Comparison of ENCODE assay signal across 8 mouse cellular contexts in the genomic region with DNA sequence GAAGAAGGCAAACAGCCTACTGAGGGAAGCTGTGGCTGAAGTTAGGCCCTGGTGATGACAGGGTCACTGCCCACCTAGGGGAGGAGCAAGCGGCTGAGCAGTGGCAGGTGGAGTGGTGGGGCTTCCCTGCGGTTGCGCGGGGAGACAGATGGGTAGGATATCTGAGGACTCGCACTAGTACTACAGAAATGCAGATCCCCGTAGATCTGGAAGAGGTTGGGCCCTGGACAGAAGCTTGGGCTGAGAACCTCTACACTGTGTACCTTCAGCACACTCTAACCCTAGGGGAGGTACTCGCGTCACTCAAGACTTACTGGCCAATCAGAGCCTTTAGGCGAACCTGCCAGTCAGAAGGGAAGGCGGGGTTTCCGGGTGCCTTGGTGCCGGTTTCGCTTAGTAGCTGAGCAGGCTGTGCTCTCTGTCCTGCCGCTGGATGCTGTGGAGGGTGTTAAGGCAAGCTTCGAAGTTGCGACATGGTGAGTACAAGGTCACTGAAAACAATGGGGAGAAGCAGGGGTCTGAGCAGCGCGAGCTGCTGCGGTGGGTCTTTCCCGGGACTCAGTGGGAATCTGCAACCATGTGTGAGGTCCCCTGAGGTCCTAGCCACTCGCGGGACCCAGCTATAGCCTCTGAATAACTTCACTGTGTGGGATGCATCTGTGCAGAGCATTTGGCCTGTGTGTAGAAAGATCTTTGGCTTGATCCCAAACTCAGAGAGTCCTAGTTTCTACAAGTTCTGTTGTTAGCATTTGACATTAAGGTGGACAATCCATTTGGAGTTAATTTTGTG. TPM values are rescaled to one million over a fixed set of nuclear protein-coding genes. Genes with fewer than 3 reads are reported as not detected.
A peak's percentile ranks its signal among the peaks of the same experiment; 100 is the strongest.
DNase-seq lines count a peak whose midpoint lies in the region; ATAC-seq and TF ChIP-seq lines count a peak whose summit lies in the region.

No protein-coding gene starts in this region.

- H3K27ac ChIP-seq in bone marrow macrophage, adult 2 months (ENCODE audit: insufficient read depth, low read depth, low read length), result no peak overlapping the region
- no peak overlapping the region for H3K27ac ChIP-seq in embryonic fibroblast, embryonic 13.5 days (ENCODE audit: insufficient read depth, low read length)
- H3K27ac ChIP-seq in kidney, embryonic 14.5 days (ENCODE audit: low read depth, low read length), result peak overlapping the region; percentile 38; the same call in 1 of the 2 replicates
- H3K27ac ChIP-seq in limb, embryonic 15.5 days, result peak overlapping the region; percentile 34; the same call in 1 of the 2 replicates

- 0 out of 2 replicates have a peak, but pooled peaks cover 2% of the 10 kb centered on the region for H3K4me1 ChIP-seq in bone marrow macrophage, adult 2 months (ENCODE audit: control insufficient read depth, insufficient read depth, low read length)
- no peaks in the 10 kb centered on the region for H3K4me1 ChIP-seq in embryonic fibroblast, embryonic 13.5 days (ENCODE audit: control insufficient read depth, insufficient read depth, low read length)
- H3K4me1 ChIP-seq in kidney, embryonic 14.5 days (ENCODE audit: control insufficient read depth, insufficient read depth, low read length), result no peaks in the 10 kb centered on the region
- H3K4me1 ChIP-seq in limb, embryonic 15.5 days, result 0 out of 2 replicates have a peak, but pooled peaks cover 6% of the 10 kb centered on the region

- peak; percentile 100 for ATAC-seq in kidney, embryonic 14.5 days (ENCODE audit: low FRiP score, low TSS enrichment)
- peak; percentile 91 for ATAC-seq in limb, embryonic 15.5 days (ENCODE audit: insufficient number of reproducible peaks, low FRiP score, low TSS enrichment, low read depth)

- 1% methylated on average over 22 of the region's 22 CpGs for WGBS in kidney, embryonic 14.5 days
- under 1% methylated on average over 22 of the region's 22 CpGs for WGBS in limb, embryonic 15.5 days

- peak overlapping the region; percentile 60 for H3K9ac ChIP-seq in kidney, embryonic 14.5 days (ENCODE audit: low read depth, low read length)
- peak overlapping the region; percentile 56 for H3K9ac ChIP-seq in limb, embryonic 15.5 days

- peak; percentile 96 for DNase-seq in A20 (ENCODE audit: low read depth, low spot score)
- peak; percentile 91 to 92 for DNase-seq in heart, adult 9 months (ENCODE audit: low spot score in 2 of 2)
- DNase-seq in monocyte, adult 2 months (ENCODE audit: low read depth in 1 of 2, low spot score in 2 of 2), result peak; percentile 37 to 68
- DNase-seq in spleen, postnatal 36 days (ENCODE audit: low spot score in 2 of 2), result peak; percentile 87

- peak overlapping the region; percentile 79 for H3K4me3 ChIP-seq in bone marrow macrophage, adult 2 months (ENCODE audit: insufficient read depth, low read length)
- peak overlapping the region; percentile 68 for H3K4me3 ChIP-seq in embryonic fibroblast, embryonic 13.5 days (ENCODE audit: insufficient read depth, low read length)
- H3K4me3 ChIP-seq in kidney, embryonic 14.5 days (ENCODE audit: low read length), result peak overlapping the region; percentile 62
- H3K4me3 ChIP-seq in limb, embryonic 15.5 days, result peak overlapping the region; percentile 63

- TF ChIP-seq POLR2A in bone marrow macrophage, adult 2 months (IDR thresholded peaks at IDR 0.05; ENCODE audit: borderline replicate concordance, low read depth, low read length), result no peak
- peak; percentile 80 for TF ChIP-seq POLR2A in embryonic fibroblast, embryonic 13.5 days (IDR thresholded peaks at IDR 0.05; ENCODE audit: low read depth, low read length)

- no peaks in the 10 kb centered on the region for H3K27me3 ChIP-seq in kidney, embryonic 14.5 days (ENCODE audit: control insufficient read depth, insufficient read depth, low read length)
- H3K27me3 ChIP-seq in limb, embryonic 15.5 days, result no peaks in the 10 kb centered on the region

- peak overlapping the region; percentile 43 for H3K4me2 ChIP-seq in kidney, embryonic 14.5 days (replicated peaks; ENCODE audit: low read depth, low read length)
- H3K4me2 ChIP-seq in limb, embryonic 15.5 days, result peak overlapping the region; percentile 62

- H3K36me3 ChIP-seq in kidney, embryonic 14.5 days (ENCODE audit: control insufficient read depth, insufficient read depth, low read length), result no peaks in the 10 kb centered on the region
- no peaks in the 10 kb centered on the region for H3K36me3 ChIP-seq in limb, embryonic 15.5 days

- no peaks in the 10 kb centered on the region for H3K9me3 ChIP-seq in kidney, embryonic 14.5 days (ENCODE audit: control insufficient read depth, low read length)
- H3K9me3 ChIP-seq in limb, embryonic 15.5 days, result no peaks in the 10 kb centered on the region

- no peak for TF ChIP-seq CTCF in bone marrow macrophage, adult 2 months (IDR thresholded peaks at IDR 0.05; ENCODE audit: low read depth, low read length)
- no peak for TF ChIP-seq CTCF in embryonic fibroblast, embryonic 13.5 days (IDR thresholded peaks at IDR 0.05; ENCODE audit: borderline replicate concordance, insufficient read depth, low read length)

RNA-seq across cellular contexts. Expression of a gene that starts 56.7 kb away (rescaled TPM):
- 10.5 and 13.2 TPM in 2 replicates for polyA plus RNA-seq in bone marrow macrophage, adult 2 months (2012; ENCODE audit: insufficient read depth, insufficient read length, missing spikeins)
- polyA plus RNA-seq in embryonic fibroblast, embryonic 13.5 days (2011; ENCODE audit: insufficient read length, low read depth, missing spikeins), result 1.2 and 6.8 TPM in 2 replicates
- 0.88 and 0.94 TPM in 2 replicates for polyA plus RNA-seq in kidney, embryonic 14.5 days (2014; fragmentation: Nextera tagmentation; extraction: Ambion mirVana)
- polyA plus RNA-seq in limb, embryonic 15.5 days (2015; fragmentation: Nextera tagmentation; extraction: Ambion mirVana), result 0.57 and 0.84 TPM in 2 replicates

Comparison
In these comparisons a context has a peak if more than half of its experiments do, and no peak if none do; other contexts are left out.
1. H3K27ac ChIP-seq: peak in kidney, embryonic 14.5 days (single experiment) and limb, embryonic 15.5 days (single experiment); none in bone marrow macrophage, adult 2 months (single experiment) and embryonic fibroblast, embryonic 13.5 days (single experiment).
2. Peak in every context shown above with its lines, with median percentiles within 50 percentile points of each other: DNase-seq and H3K4me3 ChIP-seq.